Mouse (Mus musculus) lung, postnatal 0 days (tissue): ENCODE measurements around the gene Psmc6. TPM values are rescaled to one million over a fixed set of nuclear protein-coding genes. Genes with fewer than 3 reads are reported as not detected.

Experiments
- ATAC-seq: fragments of 200-750 bp; cut with Nextera tagmentation; 2 replicates; pipeline ENCODE4 v1.8.0; 2017; ENCODE audit warnings: moderate library complexity
- DNase-seq: peaks from one replicate; pipeline ENCODE4 v3.0.0-alpha.2; 2016; ENCODE audit warnings: low spot score
- H3K27ac ChIP-seq: fragments of 300-500 bp; sonication (generic); 2 replicates; pipeline ENCODE4 v1.5.1; 2014; ENCODE audit warnings: antibody characterized with exemption, mild to moderate bottlenecking, low read length, mixed read lengths
- H3K27me3 ChIP-seq: fragments of 300-500 bp; sonication (generic); replicated peaks from 2 replicates; pipeline ENCODE4 v1.6.1; 2014; ENCODE audit warnings: low read length, mixed read lengths; ENCODE audit not compliant: insufficient read depth
- H3K36me3 ChIP-seq: fragments of 300-500 bp; sonication (generic); 2 replicates; pipeline ENCODE4 v1.6.1; 2014; ENCODE audit warnings: low read length, mixed read lengths; ENCODE audit not compliant: insufficient read depth
- H3K4me1 ChIP-seq: fragments of 300-500 bp; sonication (generic); 2 replicates; pipeline ENCODE4 v1.6.1; 2014; ENCODE audit warnings: antibody characterized with exemption, low read depth, low read length, mixed read lengths; ENCODE audit not compliant: insufficient read depth
- H3K4me2 ChIP-seq: fragments of 300-500 bp; sonication (generic); replicated peaks from 2 replicates; pipeline ENCODE4 v1.6.1; 2014; ENCODE audit warnings: low read depth, mild to moderate bottlenecking, low read length, moderate library complexity, mixed read lengths
- H3K4me3 ChIP-seq: fragments of 300-500 bp; sonication (generic); 2 replicates; pipeline ENCODE4 v1.5.1; 2014; ENCODE audit warnings: low read depth, low read length
- H3K9ac ChIP-seq: fragments of 300-500 bp; sonication (generic); replicated peaks from 2 replicates; pipeline ENCODE4 v1.6.1; 2014; ENCODE audit warnings: low read depth, mild to moderate bottlenecking
- H3K9me3 ChIP-seq: fragments of 300-500 bp; sonication (generic); 2 replicates; pipeline ENCODE4 v1.6.1; 2016; ENCODE audit warnings: low read length, mixed read lengths
- CTCF ChIP-seq: IDR thresholded peaks from 2 replicates; pipeline ENCODE4 v1.5.1; 2016; ENCODE audit warnings: antibody characterized with exemption, mild to moderate bottlenecking
- EP300 ChIP-seq: IDR thresholded peaks from 2 replicates; pipeline ENCODE4 v1.6.1; 2016; ENCODE audit warnings: antibody characterized with exemption, mild to moderate bottlenecking, control low read depth
- WGBS: fragments of 180-500 bp; shearing (Covaris S2); extraction: QIAGEN DNeasy Blood & Tissue Kit; methylation state at CpG from one replicate; pipeline ENCODE4 v1.1.7; 2014; 5-methylcytosine and 5-hydroxymethylcytosine counted together
- polyA plus RNA-seq: library from polyadenylated mRNA; unstranded; fragments of >200 nt; fragmentation: Nextera tagmentation; extraction: Ambion mirVana; gene quantifications from 2 replicates; pipeline ENCODE4 v1.2.1, GENCODE M21; 2015

Gene Psmc6
- polyA plus RNA-seq, 1 experiment from 2014 or later: 82.1 TPM

- ATAC-seq: no peak
- TF ChIP-seq EP300 (no peak), CTCF (no peak)
- no peak overlapping the region for H3K9ac ChIP-seq
- no peaks in the 10 kb centered on the region for H3K27me3 ChIP-seq
- no peak overlapping the region; the same call in 1 of the 2 replicates for H3K4me3 ChIP-seq
- DNase-seq: peak; percentile 33
- H3K4me1 ChIP-seq: peaks cover 12% of the 10 kb centered on the region; the same call in 1 of the 2 replicates
- H3K36me3 ChIP-seq: no peaks in the 10 kb centered on the region
- no peaks in the 10 kb centered on the region for H3K9me3 ChIP-seq
- peak overlapping the region; percentile 74; the same call in 1 of the 2 replicates for H3K4me2 ChIP-seq
- H3K27ac ChIP-seq: no peak overlapping the region
- WGBS: 50% methylated on average over 3 of the region's 3 CpGs
Measured at GRCm38 (mm10) chr14:45319237-45319610, 10.4 kb upstream of the Psmc6 start.

- TF ChIP-seq EP300 (no peak), CTCF (no peak)
- no peak overlapping the region for H3K4me3 ChIP-seq
- 63% methylated on average over 4 of the region's 4 CpGs for WGBS
Measured at GRCm38 (mm10) chr14:45320111-45320510, 9.5 kb upstream of the Psmc6 start.

GRCm38 (mm10) chr14:45321067-45321466 is 8.5 kb upstream of the Psmc6 start:
- Histone ChIP-seq H3K4me2 (no peak overlapping the region), H3K9me3 (no peaks in the 10 kb centered on the region), H3K27ac (no peak overlapping the region), H3K9ac (no peak overlapping the region), H3K4me1 (peaks cover 8% of the 10 kb centered on the region; the same call in 1 of the 2 replicates), H3K27me3 (no peaks in the 10 kb centered on the region), H3K36me3 (no peaks in the 10 kb centered on the region), H3K4me3 (no peak overlapping the region)
- ATAC-seq: no peak
- 73% methylated on average over 3 of the region's 3 CpGs for WGBS
- no peak for TF ChIP-seq EP300
- no peak for TF ChIP-seq CTCF
- no peak for DNase-seq

More at GRCm38 (mm10) chr14:45320111-45320510, 9.5 kb upstream of the Psmc6 start:
- H3K27me3 ChIP-seq: no peaks in the 10 kb centered on the region
- ATAC-seq: no peak
- H3K4me1 ChIP-seq: peaks cover 12% of the 10 kb centered on the region; the same call in 1 of the 2 replicates
- DNase-seq: peak; percentile 40
- H3K9ac ChIP-seq: no peak overlapping the region
- no peaks in the 10 kb centered on the region for H3K36me3 ChIP-seq
- no peak overlapping the region for H3K4me2 ChIP-seq
- no peaks in the 10 kb centered on the region for H3K9me3 ChIP-seq
- no peak overlapping the region for H3K27ac ChIP-seq

GRCm38 (mm10) chr14:45321622-45322021 is 8.0 kb upstream of the Psmc6 start:
- Histone ChIP-seq H3K4me3 (no peak overlapping the region), H3K27me3 (no peaks in the 10 kb centered on the region), H3K4me2 (no peak overlapping the region), H3K27ac (no peak overlapping the region), H3K36me3 (no peaks in the 10 kb centered on the region), H3K9ac (no peak overlapping the region), H3K4me1 (peaks cover 8% of the 10 kb centered on the region; the same call in 1 of the 2 replicates), H3K9me3 (no peaks in the 10 kb centered on the region)
- DNase-seq (no peak), ATAC-seq (no peak)
- no peak for TF ChIP-seq CTCF
- TF ChIP-seq EP300: no peak
- 35% methylated on average over 5 of the region's 5 CpGs for WGBS

- TF ChIP-seq EP300 (no peak), CTCF (no peak)
- no peak overlapping the region for H3K4me3 ChIP-seq
- no peaks in the 10 kb centered on the region for H3K9me3 ChIP-seq
- H3K27ac ChIP-seq: no peak overlapping the region
- DNase-seq (no peak), ATAC-seq (no peak)
- no peaks in the 10 kb centered on the region for H3K27me3 ChIP-seq
- H3K4me1 ChIP-seq: peaks cover 3% of the 10 kb centered on the region; the same call in 1 of the 2 replicates
- WGBS: 82% methylated on average over 2 of the region's 2 CpGs
- no peak overlapping the region for H3K4me2 ChIP-seq
- no peak overlapping the region for H3K9ac ChIP-seq
- no peaks in the 10 kb centered on the region for H3K36me3 ChIP-seq
Measured at GRCm38 (mm10) chr14:45322450-45322849, 7.1 kb upstream of the Psmc6 start.

DNA sequence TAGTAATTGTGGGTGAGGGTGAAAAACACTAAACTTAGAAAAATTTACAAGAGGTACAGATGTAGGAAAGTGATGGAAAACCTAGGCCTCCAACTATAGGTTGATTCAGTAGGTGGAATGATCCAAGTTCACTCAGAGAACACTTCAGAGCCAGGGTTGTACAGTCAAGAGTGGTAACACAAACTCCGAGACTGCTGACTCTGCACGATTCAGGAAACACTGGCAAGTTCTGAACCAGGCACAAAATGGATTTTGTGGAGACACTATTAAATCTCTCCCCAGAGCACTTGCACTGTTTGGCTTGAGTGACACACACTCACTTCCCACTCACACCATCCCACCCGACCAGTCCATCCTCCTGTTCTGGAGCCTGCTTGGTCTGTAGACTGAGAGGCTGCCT is 6.3 kb upstream of the Psmc6 start:
- WGBS: 57% methylated on average over 3 of the region's 3 CpGs
- no peak overlapping the region for H3K4me2 ChIP-seq

GRCm38 (mm10) chr14:45325471-45325870 is 4.1 kb upstream of the Psmc6 start:
- TF ChIP-seq CTCF: no peak
- TF ChIP-seq EP300: peak; percentile 81
- DNase-seq: peak; percentile 93
- H3K27ac ChIP-seq: no peak overlapping the region

More for the DNA sequence above, 6.3 kb upstream of the Psmc6 start:
- no peak overlapping the region for H3K9ac ChIP-seq
- H3K27ac ChIP-seq: no peak overlapping the region
- TF ChIP-seq CTCF (no peak), EP300 (no peak)
- H3K9me3 ChIP-seq: no peaks in the 10 kb centered on the region
- H3K27me3 ChIP-seq: no peaks in the 10 kb centered on the region
- no peak overlapping the region for H3K4me3 ChIP-seq
- no peak for ATAC-seq
- H3K36me3 ChIP-seq: no peaks in the 10 kb centered on the region
- no peak for DNase-seq
- H3K4me1 ChIP-seq: no peaks in the 10 kb centered on the region; the same call in 1 of the 2 replicates

More at GRCm38 (mm10) chr14:45325471-45325870, 4.1 kb upstream of the Psmc6 start:
- no peaks in the 10 kb centered on the region for H3K4me1 ChIP-seq
- H3K9ac ChIP-seq: no peak overlapping the region
- no peak overlapping the region for H3K4me3 ChIP-seq
- no peak overlapping the region for H3K4me2 ChIP-seq
- no peaks in the 10 kb centered on the region for H3K36me3 ChIP-seq
- ATAC-seq: peak; percentile 55
- no peaks in the 10 kb centered on the region for H3K9me3 ChIP-seq
- no peaks in the 10 kb centered on the region for H3K27me3 ChIP-seq
